ENCODE assay signal across 18 mouse cellular contexts in the genomic region with DNA sequence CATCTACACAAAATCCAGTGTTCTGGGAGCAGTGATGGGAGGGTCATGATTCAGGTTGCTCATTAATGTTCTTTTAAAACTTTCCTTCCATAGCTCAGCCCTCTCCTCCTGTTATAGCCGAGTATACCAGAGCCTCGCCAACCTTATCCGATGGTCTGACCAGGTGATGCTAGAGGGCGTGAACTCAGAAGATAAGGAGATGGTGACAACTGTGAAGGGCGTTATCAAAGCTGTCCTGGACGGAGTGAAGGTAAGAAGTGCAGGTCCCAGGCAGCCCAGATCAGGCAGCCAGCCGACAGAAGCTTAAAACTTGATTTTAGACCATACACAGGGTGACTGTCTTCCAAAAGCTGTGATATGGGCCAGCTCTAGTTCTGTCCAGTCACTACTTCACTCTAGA.
"Had no signal": no experiment of that assay in that cellular context is flagged by ENCODE, and none has a peak within 500 bp of the region (broad histone marks: within the 10 kb centered on the region; RNA-seq: fewer than 3 reads in every experiment).

No protein-coding gene starts in this region.

- H3K4me2 ChIP-seq: lung, embryonic 15.5 days; midbrain, embryonic 13.5 days; neural tube, embryonic 13.5 days had no signal

- H3K27ac ChIP-seq: kidney, postnatal 0 days; left cerebral cortex, adult 2 months; lung, embryonic 15.5 days; midbrain, embryonic 10.5 days; midbrain, embryonic 13.5 days; neural tube, embryonic 13.5 days had no signal

- H3K4me3 ChIP-seq: left cerebral cortex, adult 2 months; lung, embryonic 15.5 days; midbrain, embryonic 10.5 days; midbrain, embryonic 13.5 days; myocyte; neural tube, embryonic 13.5 days had no signal

- H3K4me1 ChIP-seq: lung, embryonic 15.5 days; midbrain, embryonic 10.5 days; neural tube, embryonic 13.5 days had no signal

- H3K9me3 ChIP-seq: lung, embryonic 15.5 days; midbrain, embryonic 10.5 days; midbrain, embryonic 13.5 days; neural tube, embryonic 13.5 days had no signal

- ATAC-seq: intestine, postnatal 0 days; midbrain, embryonic 13.5 days; midbrain, embryonic 16.5 days had no signal

- H3K27me3 ChIP-seq: lung, embryonic 15.5 days; midbrain, embryonic 13.5 days; neural tube, embryonic 13.5 days had no signal

- DNase-seq: kidney, adult 2 months; kidney, postnatal 25 days; layer of hippocampus, postnatal 36 days; lung, adult 18-20 months; lung, postnatal 10 days; retina, postnatal 1 day; right cerebral cortex, postnatal 25 days; thymus, adult 18-20 months; thymus, postnatal 4 days had no signal

- H3K9ac ChIP-seq: lung, embryonic 15.5 days; midbrain, embryonic 13.5 days; neural tube, embryonic 13.5 days had no signal
